Mouse (Mus musculus) midbrain, embryonic 16.5 days (tissue): ENCODE data around the gene Zfp704. TPM values are rescaled to one million over a fixed set of nuclear protein-coding genes. Genes with fewer than 3 reads are reported as not detected.

Source experiments
- ATAC-seq: fragments of 200-750 bp; cut with Nextera tagmentation; 2 replicates; pipeline ENCODE4 v1.8.0; 2017; ENCODE audit warnings: moderate TSS enrichment
- H3K27ac ChIP-seq: fragments of 300-500 bp; sonication (generic); 2 replicates; pipeline ENCODE4 v1.5.1; 2014; ENCODE audit warnings: mild to moderate bottlenecking, low read length, mixed read lengths
- H3K27me3 ChIP-seq: fragments of 300-500 bp; sonication (generic); 2 replicates; pipeline ENCODE4 v1.6.1; 2014; ENCODE audit warnings: low read depth, low read length, mixed read lengths; ENCODE audit not compliant: control insufficient read depth, insufficient read depth
- H3K36me3 ChIP-seq: fragments of 300-500 bp; sonication (generic); 2 replicates; pipeline ENCODE4 v1.6.1; 2014; ENCODE audit warnings: mild to moderate bottlenecking, low read length, moderate library complexity, mixed read lengths; ENCODE audit not compliant: control insufficient read depth, insufficient read depth
- H3K4me1 ChIP-seq: fragments of 300-500 bp; sonication (generic); 2 replicates; pipeline ENCODE4 v1.6.1; 2014; ENCODE audit warnings: mild to moderate bottlenecking, low read length, mixed read lengths; ENCODE audit not compliant: control insufficient read depth, insufficient read depth
- H3K4me2 ChIP-seq: fragments of 300-500 bp; sonication (generic); 2 replicates; pipeline ENCODE4 v1.6.1; 2014; ENCODE audit warnings: mild to moderate bottlenecking, low read length, mixed read lengths
- H3K4me3 ChIP-seq: fragments of 300-500 bp; sonication (generic); 2 replicates; pipeline ENCODE4 v1.5.1; 2014; ENCODE audit warnings: low read depth, mild to moderate bottlenecking, low read length, moderate library complexity, mixed read lengths
- H3K9ac ChIP-seq: fragments of 300-500 bp; sonication (generic); 2 replicates; pipeline ENCODE4 v1.6.1; 2014; ENCODE audit warnings: low read depth, low read length, mixed read lengths
- H3K9me3 ChIP-seq: fragments of 300-500 bp; sonication (generic); replicated peaks from 2 replicates; pipeline ENCODE4 v1.6.1; 2014; ENCODE audit warnings: mild to moderate bottlenecking, low read length, mixed read lengths; ENCODE audit not compliant: control insufficient read depth, poor library complexity, severe bottlenecking
- WGBS: fragments of 180-500 bp; shearing (Covaris S2); extraction: QIAGEN DNeasy Blood & Tissue Kit; methylation state at CpG from one replicate; pipeline ENCODE4 v1.1.7; 2014; 5-methylcytosine and 5-hydroxymethylcytosine counted together
- polyA plus RNA-seq: library from polyadenylated mRNA; unstranded; fragments of >200 nt; fragmentation: Nextera tagmentation; extraction: Ambion mirVana; gene quantifications from 2 replicates; pipeline ENCODE4 v1.2.1, GENCODE M21; 2015

Gene Zfp704
- polyA plus RNA-seq: 14.6 and 14.8 TPM in 2 replicates

- Histone ChIP-seq H3K9ac (peak within 1 kb of the TSS; percentile 93), H3K9me3 (no peaks in the 10 kb centered on the region), H3K27me3 (no peaks in the 10 kb centered on the region), H3K4me3 (peak within 1 kb of the TSS; percentile 84), H3K4me2 (peak within 1 kb of the TSS; percentile 62), H3K36me3 (no peaks in the 10 kb centered on the region), H3K27ac (peak within 1 kb of the TSS; percentile 96), H3K4me1 (peaks cover 23% of the 10 kb centered on the region)
- peak; percentile 93 for ATAC-seq
- WGBS: 2% methylated on average over 67 of the region's 97 CpGs
Measured at GRCm38 (mm10) chr3:9609581-9610341, at the start of gene Zfp704. Zfp704 (minus strand) TSS chr3:9610085.

- no peak overlapping the region for H3K4me3 ChIP-seq
- no peaks in the 10 kb centered on the region for H3K36me3 ChIP-seq
- WGBS: 81% methylated on average over 10 of the region's 10 CpGs
- no peaks in the 10 kb centered on the region for H3K27me3 ChIP-seq
- H3K9me3 ChIP-seq: no peaks in the 10 kb centered on the region
- no peak overlapping the region for H3K4me2 ChIP-seq
- no peak overlapping the region for H3K27ac ChIP-seq
- no peak for ATAC-seq
- H3K4me1 ChIP-seq: peaks cover 3% of the 10 kb centered on the region
- H3K9ac ChIP-seq: no peak overlapping the region
Measured at GRCm38 (mm10) chr3:9633036-9634005, 23.4 kb upstream of the Zfp704 start.

- no peak overlapping the region; the same call in 1 of the 2 replicates for H3K27ac ChIP-seq
- peak overlapping the region; percentile 45 for H3K4me2 ChIP-seq
- no peaks in the 10 kb centered on the region for H3K9me3 ChIP-seq
- no peaks in the 10 kb centered on the region for H3K27me3 ChIP-seq
- H3K4me3 ChIP-seq: peak overlapping the region; percentile 17
- peak; percentile 68; the same call in 1 of the 2 replicates for ATAC-seq
- no peak overlapping the region; the same call in 1 of the 2 replicates for H3K9ac ChIP-seq
- H3K36me3 ChIP-seq: no peaks in the 10 kb centered on the region
- 10% methylated on average over 17 of the region's 17 CpGs for WGBS
- peaks cover 3% of the 10 kb centered on the region for H3K4me1 ChIP-seq
Measured at GRCm38 (mm10) chr3:9629951-9630350, 20.1 kb upstream of the Zfp704 start.

GRCm38 (mm10) chr3:9628041-9628440 is 18.2 kb upstream of the Zfp704 start:
- no peak overlapping the region for H3K4me2 ChIP-seq
- no peak overlapping the region for H3K27ac ChIP-seq
- H3K4me1 ChIP-seq: peaks cover 3% of the 10 kb centered on the region
- ATAC-seq: no peak
- no peak overlapping the region for H3K9ac ChIP-seq
- H3K27me3 ChIP-seq: no peaks in the 10 kb centered on the region
- no peaks in the 10 kb centered on the region for H3K36me3 ChIP-seq
- H3K4me3 ChIP-seq: no peak overlapping the region
- WGBS: 78% methylated on average over 4 of the region's 4 CpGs
- H3K9me3 ChIP-seq: no peaks in the 10 kb centered on the region

GRCm38 (mm10) chr3:9626149-9626548 is 16.3 kb upstream of the Zfp704 start:
- no peak for ATAC-seq
- peaks cover 3% of the 10 kb centered on the region for H3K4me1 ChIP-seq
- H3K9ac ChIP-seq: no peak overlapping the region
- H3K27me3 ChIP-seq: no peaks in the 10 kb centered on the region
- no peaks in the 10 kb centered on the region for H3K36me3 ChIP-seq
- H3K27ac ChIP-seq: no peak overlapping the region
- no peaks in the 10 kb centered on the region for H3K9me3 ChIP-seq
- WGBS: 82% methylated on average over 5 of the region's 5 CpGs
- no peak overlapping the region for H3K4me3 ChIP-seq
- no peak overlapping the region for H3K4me2 ChIP-seq

GRCm38 (mm10) chr3:9620611-9621010 is 10.7 kb upstream of the Zfp704 start:
- Histone ChIP-seq H3K36me3 (no peaks in the 10 kb centered on the region), H3K9ac (no peak overlapping the region), H3K4me3 (no peak overlapping the region), H3K9me3 (no peaks in the 10 kb centered on the region), H3K4me2 (no peak overlapping the region), H3K4me1 (no peaks in the 10 kb centered on the region), H3K27me3 (no peaks in the 10 kb centered on the region), H3K27ac (no peak overlapping the region)
- no peak for ATAC-seq
- WGBS: 93% methylated on average over 12 of the region's 12 CpGs

GRCm38 (mm10) chr3:9619562-9620275 is 9.8 kb upstream of the Zfp704 start:
- 83% methylated on average over 6 of the region's 6 CpGs for WGBS
- Histone ChIP-seq H3K4me1 (no peaks in the 10 kb centered on the region), H3K27ac (no peak overlapping the region), H3K36me3 (no peaks in the 10 kb centered on the region), H3K4me3 (no peak overlapping the region), H3K27me3 (no peaks in the 10 kb centered on the region), H3K4me2 (no peak overlapping the region), H3K9ac (no peak overlapping the region), H3K9me3 (no peaks in the 10 kb centered on the region)
- no peak for ATAC-seq

GRCm38 (mm10) chr3:9617101-9617500 is 7.2 kb upstream of the Zfp704 start:
- Histone ChIP-seq H3K9me3 (no peaks in the 10 kb centered on the region), H3K4me1 (no peaks in the 10 kb centered on the region), H3K27me3 (no peaks in the 10 kb centered on the region), H3K27ac (no peak overlapping the region), H3K4me3 (no peak overlapping the region), H3K4me2 (no peak overlapping the region), H3K9ac (no peak overlapping the region), H3K36me3 (no peaks in the 10 kb centered on the region)
- no peak for ATAC-seq
- WGBS: 79% methylated on average over 9 of the region's 9 CpGs
